Mouse (Mus musculus): ENCODE data around the gene Gm49486.

- no peak for TF ChIP-seq CTCF (conservative IDR thresholded peaks at IDR 0.05; ENCODE audit: low read length)
- no peak for TF ChIP-seq POU5F1 (IDR thresholded peaks at IDR 0.05; ENCODE audit: borderline replicate concordance, low read length)
- TF ChIP-seq NANOG (IDR thresholded peaks at IDR 0.05; ENCODE audit: borderline replicate concordance, low read length), result no peak
Measured at GRCm38 (mm10) chr15:79261095-79261725, 32.0 kb downstream of the Gm49486 start.

Data from E14TG2a.4 (cell line).